Mouse (Mus musculus): ENCODE data around the gene Rnf11. TPM values are rescaled to one million over a fixed set of nuclear protein-coding genes. Genes with fewer than 3 reads are reported as not detected.
"Not testable (repeated sequence)": the region's sequence is repeated elsewhere in the genome, so short reads cannot be mapped to it uniquely, and the experiment has no call there.

Gene Rnf11
- total RNA-seq, 4 experiments from 2014 or later: 83.1 to 110 (median 98.7) TPM

DNA sequence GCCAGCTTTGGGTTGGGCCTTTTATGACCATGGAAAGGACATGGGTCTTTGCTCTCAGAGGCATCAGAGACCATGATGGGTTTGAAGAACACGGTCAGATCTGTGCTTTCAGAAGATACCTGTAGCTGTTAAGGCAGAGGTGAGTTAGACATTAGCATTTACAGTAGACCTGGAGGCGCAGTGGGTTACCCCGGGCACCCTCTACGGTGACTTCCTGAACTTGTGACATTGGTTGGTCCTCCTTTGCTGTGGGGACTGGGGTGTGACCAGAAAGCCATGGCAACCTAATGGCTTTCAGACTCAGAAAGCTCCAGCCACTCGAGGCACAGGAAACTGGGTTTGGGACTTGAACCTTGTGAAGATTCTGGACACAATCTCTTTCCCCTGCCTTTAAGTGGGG, 72.3 kb downstream of the Rnf11 start:
- no peak for DNase-seq (ENCODE audit: low spot score)

- no peak for DNase-seq (ENCODE audit: low spot score)
These were observed 73.1 kb downstream of the Rnf11 start for GRCm38 (mm10) chr4:109411377-109411967.

GRCm38 (mm10) chr4:109410681-109411376, 73.7 kb downstream of the Rnf11 start:
- no peak for DNase-seq (ENCODE audit: low spot score)

GRCm38 (mm10) chr4:109407701-109408485, 76.6 kb downstream of the Rnf11 start:
- no peak for DNase-seq (ENCODE audit: low spot score)

DNA sequence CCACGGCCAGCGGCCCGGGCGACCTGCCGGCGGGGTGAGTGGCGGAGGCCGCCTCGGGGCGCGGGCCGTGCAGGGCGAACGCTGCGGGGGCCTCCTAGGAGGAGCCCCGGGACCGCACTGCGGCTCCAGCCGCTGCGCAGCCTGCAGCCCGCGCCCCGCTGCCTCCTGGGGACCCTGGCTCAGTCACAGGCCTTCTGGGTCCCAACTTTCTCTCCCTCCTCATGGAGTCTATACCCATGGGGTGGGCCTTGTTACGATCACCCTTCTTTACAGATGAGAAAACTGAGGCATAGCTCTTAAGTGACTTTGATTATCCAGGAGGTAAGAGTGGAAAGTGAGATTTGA, 77.4 kb downstream of the Rnf11 start:
- no peak for DNase-seq (ENCODE audit: low spot score)

DNA sequence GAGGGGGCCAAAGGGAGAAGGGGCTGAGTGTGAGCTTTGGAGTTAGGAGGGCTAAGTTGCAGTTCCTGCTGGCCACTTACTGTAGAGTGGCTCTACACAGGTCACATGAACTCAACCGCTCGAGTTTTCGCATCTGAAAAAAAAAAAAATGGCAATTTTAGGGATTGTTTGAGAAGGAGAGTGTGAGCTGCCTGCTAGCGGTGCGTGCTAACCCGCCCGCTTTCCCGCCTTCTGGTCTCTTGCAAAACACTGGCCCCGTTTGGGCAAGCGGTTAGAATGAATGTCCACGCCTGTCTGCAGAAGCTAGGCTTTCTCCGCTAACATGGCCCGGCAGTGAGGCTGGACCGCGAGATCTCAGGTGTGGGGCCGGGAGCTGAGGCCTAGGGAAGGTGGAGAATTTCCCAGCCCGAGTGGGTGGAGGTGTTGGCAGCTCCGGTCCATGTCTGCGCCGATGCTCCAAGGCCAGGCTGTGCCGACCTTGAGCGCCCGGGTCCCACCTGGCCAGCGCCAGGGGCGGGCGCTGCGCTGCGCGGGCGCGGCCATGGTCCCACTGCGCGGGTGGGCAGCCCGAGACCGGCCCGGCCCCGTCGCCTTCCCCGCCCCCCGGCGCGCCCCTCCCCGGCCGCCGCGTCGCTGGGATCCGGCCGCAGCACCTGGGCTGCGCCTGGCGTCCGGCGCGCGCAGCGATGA, 77.9 kb downstream of the Rnf11 start, which contains the start of gene Ttc39a:
TSS of gene Ttc39a (plus strand) at position 138 of the 690 bp plus-strand sequence.
- DNase-seq (ENCODE audit: low spot score): peak; percentile 17

GRCm38 (mm10) chr4:109406054-109406485, 78.5 kb downstream of the Rnf11 start:
- peak; percentile 85 for DNase-seq (ENCODE audit: low spot score)

DNA sequence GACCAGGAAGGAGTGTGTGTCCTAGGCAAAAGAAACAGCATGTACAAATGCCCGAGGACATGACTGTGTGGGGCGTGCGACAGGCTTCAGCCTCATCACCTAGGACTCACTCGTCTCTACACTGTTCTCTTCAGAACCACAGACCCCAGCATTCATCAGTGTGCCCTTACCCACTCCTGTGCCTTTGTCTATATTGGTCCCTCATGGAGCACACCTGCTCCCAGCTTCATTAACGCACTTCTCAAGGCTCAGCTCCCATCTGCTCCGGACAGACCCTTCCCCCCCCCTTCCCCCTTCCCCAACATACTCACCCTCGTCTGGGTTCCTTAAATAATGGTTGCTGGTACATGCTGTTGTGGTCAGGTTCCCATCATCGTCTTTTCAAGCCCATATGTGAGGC, 79.1 kb downstream of the Rnf11 start:
- no peak for DNase-seq (ENCODE audit: low spot score)

DNA sequence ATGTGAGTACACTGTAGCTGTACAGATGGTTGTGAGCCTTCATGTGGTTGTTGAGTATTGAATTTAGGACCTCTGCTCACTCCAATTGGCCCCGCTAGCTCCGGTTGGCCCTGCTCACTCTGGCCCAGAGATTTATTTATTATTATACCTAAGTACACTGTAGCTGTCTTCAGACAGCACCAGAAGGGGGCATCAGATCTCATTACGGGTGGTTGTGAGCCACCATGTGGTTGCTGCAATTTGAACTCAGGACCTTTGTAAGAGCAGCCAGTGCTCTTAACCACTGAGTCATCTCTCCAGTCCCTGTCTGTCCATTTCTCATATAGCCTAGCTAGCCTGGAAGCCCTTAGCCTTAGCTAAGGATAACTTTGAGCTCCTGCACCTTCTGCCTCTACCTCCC, 79.6 kb downstream of the Rnf11 start:
- DNase-seq (ENCODE audit: low spot score): not testable (repeated sequence)

- DNase-seq (ENCODE audit: low spot score): no peak
These were observed 83.3 kb downstream of the Rnf11 start for GRCm38 (mm10) chr4:109401176-109401689.

Other genes with a start within 250 kb of the Rnf11 start
- 10 to 100 TPM; 40.2 to 48.6 (median 44.1) TPM for gene Eps15, start 204.5 kb downstream of the Rnf11 start, total RNA-seq (2022)
- gene Ttc39a, start 78.1 kb downstream of the Rnf11 start, total RNA-seq (2022): 1 to 10 TPM; 1.3 to 2.0 (median 1.7) TPM
- gene 4930522H14Rik, start 46.6 kb upstream of the Rnf11 start, total RNA-seq (2022): not detected
- gene Cdkn2c, start 182.5 kb upstream of the Rnf11 start, total RNA-seq (2022): 10 to 100 TPM; 11.7 to 14.3 (median 13.2) TPM
- 10 to 100 TPM; 35.9 to 44.0 (median 40.6) TPM for gene Faf1, start 191.9 kb upstream of the Rnf11 start, total RNA-seq (2022)